Mouse (Mus musculus): ENCODE data around the gene Mif.

DNA sequence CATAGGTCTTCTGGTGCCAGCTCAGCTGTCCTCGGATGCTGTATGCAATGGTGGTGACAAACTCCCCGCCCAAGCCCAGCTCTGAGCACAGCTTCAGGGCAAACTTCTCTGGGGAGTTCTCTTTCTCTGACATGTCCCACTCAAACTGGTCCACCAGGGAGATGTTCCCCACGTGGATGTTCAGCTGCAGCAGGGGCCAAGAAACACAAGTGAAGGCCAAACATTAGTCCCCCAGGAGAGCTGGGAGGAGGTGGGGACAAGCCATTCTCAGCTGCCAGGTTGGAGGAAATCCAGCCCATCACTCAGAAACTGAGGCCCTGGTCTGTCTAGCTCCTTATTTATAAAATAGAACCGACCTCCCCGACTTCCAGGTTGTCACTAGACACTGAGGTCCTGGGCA, 44.4 kb upstream of the Mif start:
- TF ChIP-seq CTCF (IDR thresholded peaks at IDR 0.05; ENCODE audit: control insufficient read depth, insufficient read depth, low read length) (no peak), POLR2A (IDR thresholded peaks at IDR 0.05; ENCODE audit: borderline replicate concordance, control insufficient read depth, low read depth, low read length) (no peak)
